Comparison of ENCODE assay signal across 8 mouse cellular contexts in genomic region chr11:75509741-75510626, GRCm38 (mm10). TPM values are rescaled to one million over a fixed set of nuclear protein-coding genes. Genes with fewer than 3 reads are reported as not detected.
DNase-seq lines count a peak whose midpoint lies in the region; ATAC-seq lines count a peak whose summit lies in the region.

Gene Rilp (plus strand): TSS chr11:75510094.

- peak within 1 kb of the TSS; percentile 83 for H3K4me2 ChIP-seq in hindbrain, embryonic 16.5 days (ENCODE audit: low read length)
- peak within 1 kb of the TSS; percentile 84 for H3K4me2 ChIP-seq in limb, embryonic 13.5 days (replicated peaks)
- H3K4me2 ChIP-seq in midbrain, embryonic 12.5 days (replicated peaks): peak within 1 kb of the TSS; percentile 82

- H3K27ac ChIP-seq in hindbrain, embryonic 16.5 days (ENCODE audit: low read depth, low read length): peak within 1 kb of the TSS; percentile 70
- peak within 1 kb of the TSS; percentile 29; the same call in 1 of the 2 replicates for H3K27ac ChIP-seq in limb, embryonic 13.5 days
- peak within 1 kb of the TSS; percentile 70 for H3K27ac ChIP-seq in midbrain, embryonic 12.5 days (replicated peaks)

- no peaks in the 10 kb centered on the region for H3K27me3 ChIP-seq in hindbrain, embryonic 16.5 days (replicated peaks; ENCODE audit: control insufficient read depth, insufficient read depth, low read length)
- H3K27me3 ChIP-seq in limb, embryonic 13.5 days: no peaks in the 10 kb centered on the region
- H3K27me3 ChIP-seq in midbrain, embryonic 12.5 days: no peaks in the 10 kb centered on the region; the same call in 1 of the 2 replicates

- peak; percentile 81 for ATAC-seq in hindbrain, embryonic 16.5 days
- peak; percentile 74 for ATAC-seq in limb, embryonic 13.5 days (ENCODE audit: low FRiP score, low read depth)
- ATAC-seq in midbrain, embryonic 12.5 days (ENCODE audit: low FRiP score, low read depth): peak; percentile 87

- H3K9ac ChIP-seq in hindbrain, embryonic 16.5 days (ENCODE audit: low read depth, low read length): peak within 1 kb of the TSS; percentile 73
- H3K9ac ChIP-seq in limb, embryonic 13.5 days: peak within 1 kb of the TSS; percentile 76
- H3K9ac ChIP-seq in midbrain, embryonic 12.5 days (replicated peaks): peak within 1 kb of the TSS; percentile 59

- H3K4me3 ChIP-seq in hindbrain, embryonic 16.5 days (ENCODE audit: low read length): peak within 1 kb of the TSS; percentile 50
- peak within 1 kb of the TSS; percentile 53 for H3K4me3 ChIP-seq in limb, embryonic 13.5 days
- peak within 1 kb of the TSS; percentile 52 for H3K4me3 ChIP-seq in midbrain, embryonic 12.5 days

- DNase-seq in thymus, adult 18-20 months: peak; percentile 33 to 63
- DNase-seq in thymus, postnatal 4 days: no peak
- DNase-seq in cerebellum, postnatal 4 days (ENCODE audit: low spot score in 2 of 2): peak; percentile 44 to 79
- peak; percentile 79 for DNase-seq in gastrocnemius, postnatal 10 days
- peak; percentile 82 for DNase-seq in urinary bladder, adult 2 months (ENCODE audit: low spot score)

- peaks cover 29% of the 10 kb centered on the region for H3K36me3 ChIP-seq in hindbrain, embryonic 16.5 days (ENCODE audit: control insufficient read depth, insufficient read depth, low read length)
- H3K36me3 ChIP-seq in limb, embryonic 13.5 days: peaks cover 46% of the 10 kb centered on the region
- peaks cover 45% of the 10 kb centered on the region for H3K36me3 ChIP-seq in midbrain, embryonic 12.5 days

- no peaks in the 10 kb centered on the region for H3K9me3 ChIP-seq in hindbrain, embryonic 16.5 days (ENCODE audit: control insufficient read depth, low read length)
- H3K9me3 ChIP-seq in limb, embryonic 13.5 days: no peaks in the 10 kb centered on the region
- no peaks in the 10 kb centered on the region for H3K9me3 ChIP-seq in midbrain, embryonic 12.5 days

- 2% methylated on average over 43 of the region's 43 CpGs for WGBS in hindbrain, embryonic 16.5 days
- WGBS in limb, embryonic 13.5 days: 3% methylated on average over 43 of the region's 43 CpGs
- WGBS in midbrain, embryonic 12.5 days: 2% methylated on average over 43 of the region's 43 CpGs

- peaks cover 9% of the 10 kb centered on the region for H3K4me1 ChIP-seq in hindbrain, embryonic 16.5 days (ENCODE audit: control insufficient read depth, insufficient read depth, low read depth, low read length)
- H3K4me1 ChIP-seq in limb, embryonic 13.5 days: peaks cover 33% of the 10 kb centered on the region
- peaks cover 14% of the 10 kb centered on the region for H3K4me1 ChIP-seq in midbrain, embryonic 12.5 days

RNA-seq across cellular contexts. Expression of gene Rilp, which starts in this region (rescaled TPM):
- 10 to 100 TPM; 25.5 to 32.6 TPM for total RNA-seq in gastrocnemius, postnatal 10 days (2021)
- polyA plus RNA-seq in hindbrain, embryonic 16.5 days (2015; fragmentation: Nextera tagmentation; extraction: Ambion mirVana): 2.9 and 4.2 TPM in 2 replicates
- polyA plus RNA-seq in limb, embryonic 13.5 days (2015; fragmentation: Nextera tagmentation; extraction: Ambion mirVana): 0.34 and 0.66 TPM in 2 replicates
- 0.30 and 0.66 TPM in 2 replicates for polyA plus RNA-seq in midbrain, embryonic 12.5 days (2016; fragmentation: Nextera tagmentation; extraction: Ambion mirVana)
- 6.4 and 7.2 TPM in 2 replicates for polyA plus RNA-seq in urinary bladder, adult 2 months (2012; rRNA removed)

Comparison
In these comparisons a context has a peak if more than half of its experiments do, and no peak if none do; other contexts are left out.
1. Peak in ATAC-seq, H3K4me3 ChIP-seq, H3K27ac ChIP-seq, H3K9ac ChIP-seq and H3K4me2 ChIP-seq in limb, embryonic 13.5 days; RNA of the gene not detected or under 1 TPM.
2. Peak in ATAC-seq, H3K4me3 ChIP-seq, H3K27ac ChIP-seq, H3K9ac ChIP-seq and H3K4me2 ChIP-seq in midbrain, embryonic 12.5 days; RNA of the gene not detected or under 1 TPM.